Mouse (Mus musculus) layer of hippocampus, adult 2 months (tissue): ENCODE measurements around the gene Reep6. TPM values are rescaled to one million over a fixed set of nuclear protein-coding genes. Genes with fewer than 3 reads are reported as not detected.

ENCODE experiments used
- DNase-seq, 2 experiments: peaks; one replicate each; pipeline ENCODE4 v3.0.0; 2022; ENCODE audit warnings: low spot score in 2 of 2
- H3K27ac ChIP-seq: fragments of 200-600 bp; 2 replicates; pipeline ENCODE4 v1.8.1; 2022
- H3K4me3 ChIP-seq: fragments of 200-600 bp; 2 replicates; pipeline ENCODE4 v1.8.1; 2022; ENCODE audit warnings: mild to moderate bottlenecking
- CTCF ChIP-seq: fragments of 200-600 bp; conservative IDR thresholded peaks from 2 replicates; pipeline ENCODE4 v1.8.1; 2022; ENCODE audit warnings: antibody characterized with exemption, mild to moderate bottlenecking, moderate library complexity
- microRNA-seq, 2 experiments: library from miRNA; unstranded; fragments of <30 nt; microRNA quantifications; one replicate each; pipeline ENCODE4 v1.2.0; 2021
- total RNA-seq, 2 experiments: library from RNA; stranded (reverse); gene quantifications; 2 replicates each; pipeline ENCODE4 v1.2.3; 2021

Gene Reep6
- total RNA-seq, 2 experiments from 2014 or later, result 9.6 to 11.0 TPM

- TF ChIP-seq CTCF, result no peak
- H3K4me3 ChIP-seq, result no peak overlapping the region
- peak overlapping the region; percentile 64 for H3K27ac ChIP-seq
- peak; percentile 41 to 53 for DNase-seq
Measured at GRCm38 (mm10) chr10:80372706-80373105, 43.0 kb downstream of the Reep6 start.

GRCm38 (mm10) chr10:80374063-80374462 lies 44.3 kb downstream of the Reep6 start:
- Histone ChIP-seq H3K4me3 (no peak overlapping the region), H3K27ac (no peak overlapping the region)
- TF ChIP-seq CTCF, result peak; percentile 84
- DNase-seq, result peak; percentile 78 to 85

- DNase-seq, result peak; percentile 87 to 94
- TF ChIP-seq CTCF, result peak; percentile 89
- no peak overlapping the region for H3K4me3 ChIP-seq
- H3K27ac ChIP-seq, result no peak overlapping the region
Measured at GRCm38 (mm10) chr10:80376160-80376559, 46.4 kb downstream of the Reep6 start.

GRCm38 (mm10) chr10:80377716-80378115 lies 48.0 kb downstream of the Reep6 start:
- no peak overlapping the region for H3K4me3 ChIP-seq
- H3K27ac ChIP-seq, result no peak overlapping the region
- no peak for DNase-seq
- TF ChIP-seq CTCF, result peak; percentile 78

- H3K4me3 ChIP-seq, result no peak overlapping the region
- no peak overlapping the region for H3K27ac ChIP-seq
- no peak for TF ChIP-seq CTCF
- DNase-seq, result no peak
Measured at GRCm38 (mm10) chr10:80382641-80383365, 53.0 kb downstream of the Reep6 start.

GRCm38 (mm10) chr10:80383431-80383830 lies 53.7 kb downstream of the Reep6 start:
- DNase-seq, result no peak
- Histone ChIP-seq H3K4me3 (no peak overlapping the region), H3K27ac (no peak overlapping the region)
- peak; percentile 66 for TF ChIP-seq CTCF

- DNase-seq, result no peak
- no peak overlapping the region; the same call in 1 of the 2 replicates for H3K27ac ChIP-seq
- H3K4me3 ChIP-seq, result no peak overlapping the region; the same call in 1 of the 2 replicates
Measured at GRCm38 (mm10) chr10:80384115-80384639, 54.4 kb downstream of the Reep6 start.

GRCm38 (mm10) chr10:80384709-80385108 lies 55.0 kb downstream of the Reep6 start:
- DNase-seq, result no peak
- no peak for TF ChIP-seq CTCF
- H3K4me3 ChIP-seq, result peak overlapping the region; percentile 79
- H3K27ac ChIP-seq, result peak overlapping the region; percentile 75; the same call in 1 of the 2 replicates

More at GRCm38 (mm10) chr10:80384115-80384639, 54.4 kb downstream of the Reep6 start:
- TF ChIP-seq CTCF, result no peak

- no peak for DNase-seq
- Histone ChIP-seq H3K4me3 (peak overlapping the region; percentile 79), H3K27ac (peak overlapping the region; percentile 75; the same call in 1 of the 2 replicates)
- no peak for TF ChIP-seq CTCF
Measured at GRCm38 (mm10) chr10:80385310-80385709, 55.6 kb downstream of the Reep6 start.

Small RNA genes within 50 kb of the gene (microRNA-seq; reads per million reads assigned to microRNA genes)
- 0 reads per million in 2 experiments for gene Gm22721

Other genes starting within 250 kb of the Reep6 start
- gene Sbno2, start 224.4 kb upstream of the Reep6 start, total RNA-seq, result 10 to 100 TPM; 22.4 to 23.4 TPM
- 10 to 100 TPM; 96.8 to 97.7 TPM for gene Stk11, start 214.2 kb upstream of the Reep6 start, total RNA-seq
- 100 to 1,000 TPM; 332 to 344 TPM for gene Atp5d, start 191.3 kb upstream of the Reep6 start, total RNA-seq
- gene Cbarp, start 189.1 kb upstream of the Reep6 start, total RNA-seq, result 100 to 1,000 TPM; 331 to 341 TPM
- 10 to 100 TPM; 53.1 to 54.5 TPM for gene Midn, start 181.7 kb upstream of the Reep6 start, total RNA-seq
- 100 to 1,000 TPM in 1 of 2 experiments, 10 to 100 TPM in 1; 88.3 to 103 TPM for gene Cirbp, start 164.0 kb upstream of the Reep6 start, total RNA-seq
- 1 to 10 TPM; 7.0 to 7.4 TPM for gene 1600002K03Rik, start 157.0 kb upstream of the Reep6 start, total RNA-seq
- gene Efna2, start 150.5 kb upstream of the Reep6 start, total RNA-seq, result 1 to 10 TPM; 7.1 to 9.7 TPM
- 10 to 100 TPM; 41.4 to 49.6 TPM for gene Mum1, start 103.5 kb upstream of the Reep6 start, total RNA-seq
- 100 to 1,000 TPM; 201 to 210 TPM for gene Ndufs7, start 80.8 kb upstream of the Reep6 start, total RNA-seq
- 10 to 100 TPM; 29.8 to 33.1 TPM for gene Gamt, start 68.9 kb upstream of the Reep6 start, total RNA-seq
- 10 to 100 TPM; 91.2 to 95.4 TPM for gene Dazap1, start 68.5 kb upstream of the Reep6 start, total RNA-seq
- 100 to 1,000 TPM; 926 to 932 TPM for gene Rps15, start 37.5 kb upstream of the Reep6 start, total RNA-seq
- gene Apc2, start 34.0 kb upstream of the Reep6 start, total RNA-seq, result 100 to 1,000 TPM in 1 of 2 experiments, 10 to 100 TPM in 1; 98.3 to 110 TPM
- 10 to 100 TPM; 23.5 to 25.7 TPM for gene 2310011J03Rik, start 9.4 kb upstream of the Reep6 start, total RNA-seq
- gene Pcsk4, start 455 bp upstream of the Reep6 start, total RNA-seq, result 1 to 10 TPM; 2.8 to 3.2 TPM
- 1 to 10 TPM; 4.7 to 7.2 TPM for gene Adamtsl5, start 18.5 kb downstream of the Reep6 start, total RNA-seq
- 10 to 100 TPM; 33.4 to 36.6 TPM for gene Plk5, start 26.5 kb downstream of the Reep6 start, total RNA-seq
- 10 to 100 TPM; 15.5 to 17.1 TPM for gene Mex3d, start 57.7 kb downstream of the Reep6 start, total RNA-seq
- 100 to 1,000 TPM; 147 to 149 TPM for gene Mbd3, start 69.6 kb downstream of the Reep6 start, total RNA-seq
- 100 to 1,000 TPM; 404 to 413 TPM for gene Uqcr11, start 76.9 kb downstream of the Reep6 start, total RNA-seq
- gene Tcf3, start 103.7 kb downstream of the Reep6 start, total RNA-seq, result 10 to 100 TPM; 27.6 to 31.6 TPM
- gene Onecut3, start 164.9 kb downstream of the Reep6 start, total RNA-seq, result not detected
- under 1 TPM; 0.12 to 0.31 TPM for gene Atp8b3, start 209.2 kb downstream of the Reep6 start, total RNA-seq
- 10 to 100 TPM; 51.6 to 52.8 TPM for gene Rexo1, start 231.6 kb downstream of the Reep6 start, total RNA-seq
- gene Klf16, start 247.4 kb downstream of the Reep6 start, total RNA-seq, result 10 to 100 TPM; 50.8 to 56.8 TPM